Mouse (Mus musculus): ENCODE data around the gene Gstt4.
"Not testable (repeated sequence)": the region's sequence is repeated elsewhere in the genome, so short reads cannot be mapped to it uniquely, and the experiment has no call there.

Gene Gstt4

DNA sequence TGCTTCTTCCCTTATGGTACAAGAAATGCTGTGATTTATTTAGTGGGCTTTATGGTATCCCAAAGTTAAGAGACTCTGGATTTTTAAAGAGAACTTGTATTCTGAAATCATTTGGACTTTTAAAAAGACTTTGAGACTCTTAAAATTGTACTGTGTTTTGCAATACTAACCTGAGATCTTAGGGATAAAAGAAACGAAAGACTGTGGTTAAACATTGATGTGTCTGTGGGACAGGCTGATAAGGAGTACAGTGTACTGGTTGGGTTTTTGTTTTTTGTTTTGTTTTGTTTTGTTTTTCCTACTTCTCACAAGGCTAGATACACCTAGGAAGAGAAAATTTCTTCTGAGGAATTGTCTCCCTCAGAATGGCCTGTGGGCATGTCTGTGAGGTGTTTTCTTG is 36.9 kb downstream of the Gstt4 start:
- no peak for DNase-seq

DNA sequence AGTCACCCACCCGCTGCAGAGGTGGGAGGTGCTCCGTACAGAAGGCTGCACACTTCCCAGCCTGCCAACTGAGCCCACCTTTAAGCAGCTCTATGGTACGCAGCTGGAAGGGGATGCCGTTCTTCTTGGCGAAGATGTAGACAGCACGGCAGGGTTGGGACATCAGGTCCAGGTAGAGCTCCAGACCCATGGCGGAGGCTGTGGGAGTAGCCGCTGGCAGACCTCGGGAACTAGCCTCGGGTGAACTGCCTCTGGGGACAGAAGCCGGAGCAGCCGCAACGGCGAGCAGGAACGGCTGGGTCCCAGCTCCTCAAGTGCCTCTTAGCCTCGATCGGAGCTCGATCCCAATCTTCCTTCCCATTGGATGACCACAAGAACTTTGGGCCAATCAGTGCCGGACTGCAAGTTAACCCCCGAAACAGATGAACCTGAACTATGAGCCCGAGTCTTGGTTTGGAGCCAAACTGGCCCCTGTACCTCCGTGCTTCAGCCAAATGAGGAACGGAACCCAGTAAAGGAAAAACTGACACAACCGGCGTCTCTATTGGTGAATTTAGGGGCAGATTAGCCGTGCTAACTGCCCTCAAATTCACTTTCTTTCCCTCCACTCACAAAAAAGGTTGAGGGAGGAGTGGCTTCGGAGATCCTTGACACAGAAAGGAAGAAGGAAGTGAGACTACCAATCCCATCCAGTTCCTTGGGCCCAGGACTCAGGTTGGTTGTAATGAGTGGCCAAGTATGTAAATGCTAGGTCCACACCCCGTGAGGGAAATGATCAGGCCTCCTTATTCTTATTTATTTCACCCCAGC is 41.4 kb downstream of the Gstt4 start, which contains the start of the genes Gm20441 and Gstt3:
Gene Gm20441, minus strand, starts transcription at position 186 of the 810 bp plus-strand sequence.
Gene Gstt3, minus strand, starts transcription at position 646 of the 810 bp plus-strand sequence.
- DNase-seq: peak; percentile 92

DNA sequence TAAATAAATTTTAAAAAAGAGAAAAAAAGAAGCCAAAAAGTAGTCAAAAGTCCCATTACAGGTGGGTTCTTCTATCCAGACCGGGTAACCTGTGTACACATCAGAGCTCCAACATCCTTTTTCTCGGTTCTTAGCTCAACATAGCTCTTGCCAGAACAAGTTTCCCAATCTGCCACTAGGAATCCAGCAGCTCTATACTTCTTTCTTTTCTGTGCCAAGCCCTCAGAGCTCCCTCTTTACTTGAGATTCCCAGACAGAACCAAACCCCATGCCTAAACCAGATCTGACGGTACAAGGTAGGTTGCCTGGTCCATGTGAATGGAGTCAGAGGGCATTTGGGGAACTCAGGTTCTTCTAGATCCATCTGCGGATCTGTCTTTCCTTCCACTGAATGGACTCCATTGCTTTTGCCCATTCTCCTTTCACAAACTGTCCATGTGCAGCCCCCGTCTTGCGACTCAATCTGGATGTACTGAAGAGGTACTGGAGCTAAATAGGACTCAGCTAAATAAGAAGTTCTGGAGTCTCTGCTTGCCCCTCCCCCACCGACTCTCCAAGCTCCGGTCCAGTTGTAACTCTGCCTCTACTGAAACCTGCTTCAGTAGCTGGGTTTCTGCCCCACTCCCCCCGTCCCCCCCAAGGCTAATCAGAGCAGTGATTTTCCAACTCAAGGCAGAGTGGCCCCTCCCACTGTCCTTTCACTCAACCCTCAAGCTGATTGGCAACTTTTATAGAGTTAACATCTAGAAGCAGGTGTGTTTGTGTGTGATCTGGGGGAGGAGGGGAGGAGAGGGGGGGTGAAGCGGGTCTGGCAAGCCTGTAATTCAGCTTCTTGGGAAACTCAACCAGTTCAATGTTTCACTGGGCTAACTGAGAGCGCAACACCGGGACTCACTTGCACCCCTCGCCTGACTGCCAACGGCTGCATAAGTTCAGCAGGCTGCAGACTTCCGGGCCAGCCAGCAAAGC is 42.9 kb downstream of the Gstt4 start:
- peak; percentile 78 for DNase-seq

DNA sequence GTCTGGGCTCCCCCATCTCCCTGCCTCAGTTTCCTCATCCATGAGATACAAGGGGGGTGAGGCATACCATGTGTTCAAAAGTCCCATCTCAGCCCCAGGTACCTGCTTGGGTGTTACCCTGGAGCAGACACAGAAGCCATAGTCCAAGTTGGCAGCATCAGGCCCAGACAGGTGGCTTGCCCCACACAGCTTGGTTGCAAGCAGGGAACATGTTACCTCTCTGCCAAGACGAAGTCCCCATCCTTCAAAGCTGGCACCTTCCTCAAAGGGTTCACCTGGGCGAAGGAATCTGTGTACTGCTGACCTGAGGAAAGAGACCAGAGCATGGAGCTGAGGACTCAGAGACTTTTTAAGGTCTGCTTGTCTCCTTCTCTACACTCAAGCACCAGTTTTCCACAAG is 44.5 kb downstream of the Gstt4 start:
- DNase-seq: no peak

DNA sequence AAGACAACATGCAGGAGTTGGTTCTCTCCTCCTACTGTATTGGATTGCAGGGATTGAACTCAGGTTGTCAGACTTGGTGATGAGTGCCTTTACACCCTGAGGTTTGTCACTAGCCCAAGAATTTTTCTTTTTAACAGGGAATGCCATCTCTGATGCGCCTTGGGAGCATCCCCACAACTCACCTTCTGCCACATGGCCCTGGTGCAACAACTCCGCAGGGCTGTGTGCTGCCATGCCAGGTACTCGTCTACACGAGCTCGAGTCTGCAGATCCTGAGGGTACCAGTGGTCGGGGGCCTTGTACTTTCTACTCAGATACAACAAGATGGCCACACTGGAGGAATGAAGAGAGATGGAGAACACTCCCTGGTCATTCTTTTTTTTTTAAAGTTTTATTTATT is 45.8 kb downstream of the Gstt4 start:
- DNase-seq: no peak

DNA sequence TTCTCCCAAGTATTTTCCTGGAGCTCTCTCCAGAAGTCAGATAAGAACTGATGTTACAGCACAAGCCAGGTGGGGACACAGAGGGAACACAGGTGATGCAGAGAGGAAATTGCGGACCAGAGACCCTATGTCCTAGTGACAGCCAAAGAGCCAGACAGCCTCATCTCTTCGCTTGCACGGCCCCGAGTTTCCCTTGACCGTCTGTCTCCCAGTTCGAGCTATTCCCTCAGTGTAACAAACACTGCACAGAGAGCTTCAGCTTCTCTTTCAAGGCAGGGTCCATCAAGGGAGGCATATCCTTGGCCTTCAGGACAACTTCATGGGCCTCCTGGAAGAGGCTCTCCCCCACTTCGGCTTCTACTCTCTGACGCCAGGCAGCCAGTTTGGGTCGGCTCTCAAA is 47.8 kb downstream of the Gstt4 start:
- DNase-seq: no peak

DNA sequence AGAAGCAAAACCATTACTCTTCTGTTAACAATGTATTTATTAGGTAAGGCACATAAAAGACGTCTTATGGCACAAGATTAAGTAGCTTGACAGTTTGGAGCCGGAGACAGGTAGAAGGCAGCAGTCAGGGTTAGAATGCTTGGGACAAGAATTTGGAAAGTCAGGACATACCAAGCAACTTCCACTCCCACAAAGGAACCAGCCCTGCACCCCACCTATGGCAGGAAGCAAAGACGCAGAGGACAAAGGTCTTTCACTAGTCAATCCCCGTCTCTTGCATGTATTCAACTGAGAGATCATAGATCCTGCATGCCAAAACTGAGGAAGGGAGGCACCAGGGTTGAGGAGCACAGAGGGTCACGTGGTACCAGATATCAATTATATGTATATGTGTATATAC is 48.2 kb downstream of the Gstt4 start:
- no peak for DNase-seq

DNA sequence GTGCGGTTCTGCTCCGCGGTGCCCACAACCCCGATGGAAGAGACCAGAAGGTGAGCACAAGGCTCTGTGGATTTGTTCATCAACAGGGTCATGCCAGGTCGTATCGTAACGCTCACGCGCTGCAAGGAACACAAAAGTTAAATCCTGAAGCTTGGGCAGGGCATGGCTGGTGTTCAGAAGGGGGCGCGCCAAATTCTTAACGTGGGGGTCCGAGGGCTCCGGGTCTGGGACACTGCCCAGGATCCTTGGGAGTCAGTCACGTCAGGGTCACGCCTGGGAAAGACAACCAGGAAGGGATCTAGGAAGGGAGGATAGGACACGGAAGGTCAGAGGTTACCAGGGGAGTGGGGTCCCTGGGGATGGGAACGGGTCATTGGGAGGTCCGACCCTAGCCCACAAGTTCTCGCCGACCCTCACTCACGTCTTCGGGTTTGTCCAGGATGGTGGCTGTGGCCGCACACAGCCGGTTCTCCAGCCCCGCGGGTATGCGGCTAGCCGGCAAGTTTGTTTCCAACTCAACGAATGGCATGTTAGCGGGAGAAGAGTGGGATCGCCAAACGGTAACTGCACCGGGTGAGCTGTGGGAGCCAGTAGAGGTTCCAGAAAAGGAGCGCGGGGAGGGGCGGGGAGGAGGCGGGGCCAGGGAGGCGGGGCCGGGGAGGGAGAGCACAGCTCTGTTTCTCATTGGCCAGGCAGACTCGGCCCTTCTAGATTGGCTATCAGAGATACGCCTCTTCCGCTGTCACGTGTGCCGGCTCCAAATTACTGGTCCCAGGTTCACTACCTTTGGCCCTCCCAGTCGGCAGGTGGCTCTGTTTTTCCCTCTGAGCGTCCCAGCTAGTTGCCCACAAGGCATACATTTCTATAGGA is 49.3 kb downstream of the Gstt4 start, which contains the start of gene Ddt:
Gene Ddt, minus strand, starts transcription at position 620 of the 870 bp plus-strand sequence.
- DNase-seq: peak; percentile 95

DNA sequence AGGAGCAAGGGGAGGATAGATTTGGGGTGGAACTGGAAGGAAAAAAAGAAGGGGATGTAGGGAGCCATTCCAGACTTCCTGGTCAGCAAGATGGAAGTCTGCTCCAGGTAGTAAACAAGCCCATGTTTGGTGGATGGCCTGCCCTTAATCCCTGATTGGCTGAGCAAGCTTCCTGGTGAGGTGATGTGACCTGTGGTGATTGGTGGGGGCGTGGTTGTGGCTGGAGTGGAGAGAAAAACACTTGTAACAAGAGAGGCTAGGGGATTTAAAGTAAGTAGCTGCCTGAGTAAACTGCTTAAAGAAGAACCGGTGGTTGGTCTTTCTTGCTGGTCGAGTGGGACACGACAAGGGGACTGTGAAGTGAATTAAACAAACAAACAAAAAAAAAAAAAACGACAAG is 54.6 kb downstream of the Gstt4 start:
- not testable (repeated sequence) for DNase-seq

DNA sequence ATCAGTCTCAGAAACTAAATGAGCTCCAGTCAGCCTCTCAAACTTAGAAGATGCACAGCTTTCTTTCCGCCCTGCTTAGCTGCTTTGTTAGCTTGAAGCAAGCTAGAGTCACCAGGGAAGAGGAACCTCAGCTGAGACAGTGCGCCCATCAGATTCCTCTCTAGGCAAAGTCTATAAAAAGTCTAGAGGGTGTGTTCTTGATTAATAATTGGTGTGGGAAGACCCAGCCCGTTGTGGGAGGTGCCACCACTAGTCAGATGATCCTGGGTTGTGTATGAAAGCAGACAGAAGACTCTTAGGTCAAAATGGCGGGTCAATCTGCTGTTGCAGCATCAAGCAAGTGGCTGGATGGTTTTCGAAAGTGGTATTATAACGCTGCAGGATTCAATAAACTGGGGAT is 55.5 kb downstream of the Gstt4 start:
- DNase-seq: peak; percentile 76

Measured in kidney, adult 11 months (tissue).